Mouse (Mus musculus): ENCODE results near the gene D630023F18Rik. TPM values are rescaled to one million over a fixed set of nuclear protein-coding genes. Genes with fewer than 3 reads are reported as not detected.

The D630023F18Rik gene
- polyA plus RNA-seq, 1 experiment from 2014 or later = 0.80 TPM

- Histone ChIP-seq H3K4me1 (ENCODE audit: control insufficient read depth, insufficient read depth, low read length) (no peaks in the 10 kb centered on the region), H3K9me3 (ENCODE audit: control insufficient read depth, low read length) (no peaks in the 10 kb centered on the region), H3K9ac (replicated peaks; ENCODE audit: low read length) (no peak overlapping the region), H3K27ac (replicated peaks; ENCODE audit: low read depth, low read length) (no peak overlapping the region), H3K4me2 (ENCODE audit: low read length) (no peak overlapping the region), H3K27me3 (ENCODE audit: control insufficient read depth, insufficient read depth, low read length) (no peaks in the 10 kb centered on the region), H3K36me3 (ENCODE audit: control insufficient read depth, insufficient read depth, low read length) (no peaks in the 10 kb centered on the region), H3K4me3 (replicated peaks; ENCODE audit: low read depth, low read length) (no peak overlapping the region)
- WGBS = 82% methylated on average over 8 of the region's 8 CpGs
- ATAC-seq (ENCODE audit: low FRiP score, low TSS enrichment) (no peak), DNase-seq (no peak)
Measured at GRCm38 (mm10) chr1:65118150-65118913, 4.7 kb downstream of the D630023F18Rik start.

- H3K27me3 ChIP-seq (ENCODE audit: control insufficient read depth, insufficient read depth, low read length) = no peaks in the 10 kb centered on the region
- H3K9ac ChIP-seq (replicated peaks; ENCODE audit: low read length) = no peak overlapping the region
- ATAC-seq (ENCODE audit: low FRiP score, low TSS enrichment) = no peak
- no peak overlapping the region for H3K4me2 ChIP-seq (ENCODE audit: low read length)
- no peaks in the 10 kb centered on the region for H3K9me3 ChIP-seq (ENCODE audit: control insufficient read depth, low read length)
- H3K4me3 ChIP-seq (replicated peaks; ENCODE audit: low read depth, low read length) = no peak overlapping the region
- DNase-seq = no peak
- H3K27ac ChIP-seq (replicated peaks; ENCODE audit: low read depth, low read length) = no peak overlapping the region
- WGBS = 96% methylated on average over 5 of the region's 5 CpGs
- no peaks in the 10 kb centered on the region for H3K4me1 ChIP-seq (ENCODE audit: control insufficient read depth, insufficient read depth, low read length)
- no peaks in the 10 kb centered on the region for H3K36me3 ChIP-seq (ENCODE audit: control insufficient read depth, insufficient read depth, low read length)
Measured at GRCm38 (mm10) chr1:65113536-65114172, 9.4 kb downstream of the D630023F18Rik start.

- no peak overlapping the region for H3K9ac ChIP-seq (replicated peaks; ENCODE audit: low read length)
- no peak overlapping the region for H3K4me3 ChIP-seq (replicated peaks; ENCODE audit: low read depth, low read length)
- no peaks in the 10 kb centered on the region for H3K36me3 ChIP-seq (ENCODE audit: control insufficient read depth, insufficient read depth, low read length)
- no peak overlapping the region for H3K27ac ChIP-seq (replicated peaks; ENCODE audit: low read depth, low read length)
- H3K4me1 ChIP-seq (ENCODE audit: control insufficient read depth, insufficient read depth, low read length) = no peaks in the 10 kb centered on the region
- no peaks in the 10 kb centered on the region for H3K9me3 ChIP-seq (ENCODE audit: control insufficient read depth, low read length)
- H3K27me3 ChIP-seq (ENCODE audit: control insufficient read depth, insufficient read depth, low read length) = no peaks in the 10 kb centered on the region
- ATAC-seq (ENCODE audit: low FRiP score, low TSS enrichment) = no peak
- 52% methylated on average over 14 of the region's 14 CpGs for WGBS
- no peak for DNase-seq
- H3K4me2 ChIP-seq (ENCODE audit: low read length) = peak overlapping the region; percentile 18
Measured at GRCm38 (mm10) chr1:65112807-65113196, 10.2 kb downstream of the D630023F18Rik start.

GRCm38 (mm10) chr1:65112031-65112806 is 10.8 kb downstream of the D630023F18Rik start:
- H3K27me3 ChIP-seq (ENCODE audit: control insufficient read depth, insufficient read depth, low read length) = no peaks in the 10 kb centered on the region
- H3K9ac ChIP-seq (replicated peaks; ENCODE audit: low read length) = no peak overlapping the region
- DNase-seq = peak; percentile 94
- peak; percentile 66 for ATAC-seq (ENCODE audit: low FRiP score, low TSS enrichment)
- H3K27ac ChIP-seq (replicated peaks; ENCODE audit: low read depth, low read length) = no peak overlapping the region
- 13% methylated on average over 8 of the region's 8 CpGs for WGBS
- no peaks in the 10 kb centered on the region for H3K9me3 ChIP-seq (ENCODE audit: control insufficient read depth, low read length)
- no peak overlapping the region for H3K4me3 ChIP-seq (replicated peaks; ENCODE audit: low read depth, low read length)
- H3K4me2 ChIP-seq (ENCODE audit: low read length) = peak overlapping the region; percentile 18
- no peaks in the 10 kb centered on the region for H3K36me3 ChIP-seq (ENCODE audit: control insufficient read depth, insufficient read depth, low read length)
- H3K4me1 ChIP-seq (ENCODE audit: control insufficient read depth, insufficient read depth, low read length) = no peaks in the 10 kb centered on the region

GRCm38 (mm10) chr1:65109756-65110435 is 13.1 kb downstream of the D630023F18Rik start:
- Histone ChIP-seq H3K4me1 (ENCODE audit: control insufficient read depth, insufficient read depth, low read length) (no peaks in the 10 kb centered on the region), H3K27me3 (ENCODE audit: control insufficient read depth, insufficient read depth, low read length) (no peaks in the 10 kb centered on the region), H3K9ac (replicated peaks; ENCODE audit: low read length) (no peak overlapping the region), H3K4me3 (replicated peaks; ENCODE audit: low read depth, low read length) (no peak overlapping the region), H3K4me2 (ENCODE audit: low read length) (no peak overlapping the region), H3K9me3 (ENCODE audit: control insufficient read depth, low read length) (no peaks in the 10 kb centered on the region), H3K27ac (replicated peaks; ENCODE audit: low read depth, low read length) (no peak overlapping the region), H3K36me3 (ENCODE audit: control insufficient read depth, insufficient read depth, low read length) (no peaks in the 10 kb centered on the region)
- DNase-seq = no peak
- WGBS = 81% methylated on average over 25 of the region's 25 CpGs
- no peak for ATAC-seq (ENCODE audit: low FRiP score, low TSS enrichment)

GRCm38 (mm10) chr1:65109196-65109595 is 13.8 kb downstream of the D630023F18Rik start:
- Histone ChIP-seq H3K27ac (replicated peaks; ENCODE audit: low read depth, low read length) (no peak overlapping the region), H3K9ac (replicated peaks; ENCODE audit: low read length) (no peak overlapping the region)
- 92% methylated on average over 8 of the region's 8 CpGs for WGBS

GRCm38 (mm10) chr1:65107654-65108279 is 15.2 kb downstream of the D630023F18Rik start:
- no peak overlapping the region for H3K9ac ChIP-seq (replicated peaks; ENCODE audit: low read length)
- DNase-seq (no peak), ATAC-seq (ENCODE audit: low FRiP score, low TSS enrichment) (no peak)
- no peaks in the 10 kb centered on the region for H3K4me1 ChIP-seq (ENCODE audit: control insufficient read depth, insufficient read depth, low read length)
- no peaks in the 10 kb centered on the region for H3K27me3 ChIP-seq (ENCODE audit: control insufficient read depth, insufficient read depth, low read length)
- no peaks in the 10 kb centered on the region for H3K9me3 ChIP-seq (ENCODE audit: control insufficient read depth, low read length)
- whole genome bisulfite sequencing = 90% methylated on average over 10 of the region's 10 CpGs
- no peaks in the 10 kb centered on the region for H3K36me3 ChIP-seq (ENCODE audit: control insufficient read depth, insufficient read depth, low read length)
- H3K27ac ChIP-seq (replicated peaks; ENCODE audit: low read depth, low read length) = no peak overlapping the region
- H3K4me3 ChIP-seq (replicated peaks; ENCODE audit: low read depth, low read length) = no peak overlapping the region
- H3K4me2 ChIP-seq (ENCODE audit: low read length) = no peak overlapping the region

More at GRCm38 (mm10) chr1:65109196-65109595, 13.8 kb downstream of the D630023F18Rik start:
- H3K4me2 ChIP-seq (ENCODE audit: low read length) = no peak overlapping the region
- H3K9me3 ChIP-seq (ENCODE audit: control insufficient read depth, low read length) = no peaks in the 10 kb centered on the region
- no peaks in the 10 kb centered on the region for H3K4me1 ChIP-seq (ENCODE audit: control insufficient read depth, insufficient read depth, low read length)
- no peak for DNase-seq
- no peaks in the 10 kb centered on the region for H3K27me3 ChIP-seq (ENCODE audit: control insufficient read depth, insufficient read depth, low read length)
- no peak for ATAC-seq (ENCODE audit: low FRiP score, low TSS enrichment)
- no peaks in the 10 kb centered on the region for H3K36me3 ChIP-seq (ENCODE audit: control insufficient read depth, insufficient read depth, low read length)
- no peak overlapping the region for H3K4me3 ChIP-seq (replicated peaks; ENCODE audit: low read depth, low read length)

GRCm38 (mm10) chr1:65103273-65103672 is 19.7 kb downstream of the D630023F18Rik start, which contains the start of gene Cryga:
Gene Cryga (minus strand): TSS chr1:65103373.
- DNase-seq (no peak), ATAC-seq (ENCODE audit: low FRiP score, low TSS enrichment) (no peak)
- no peak within 1 kb of the TSS for H3K27ac ChIP-seq (replicated peaks; ENCODE audit: low read depth, low read length)
- H3K27me3 ChIP-seq (ENCODE audit: control insufficient read depth, insufficient read depth, low read length) = no peaks in the 10 kb centered on the region
- no peak within 1 kb of the TSS for H3K9ac ChIP-seq (replicated peaks; ENCODE audit: low read length)
- no peaks in the 10 kb centered on the region for H3K36me3 ChIP-seq (ENCODE audit: control insufficient read depth, insufficient read depth, low read length)
- no peak within 1 kb of the TSS for H3K4me3 ChIP-seq (replicated peaks; ENCODE audit: low read depth, low read length)
- H3K4me1 ChIP-seq (ENCODE audit: control insufficient read depth, insufficient read depth, low read length) = no peaks in the 10 kb centered on the region
- 86% methylated on average over 11 of the region's 11 CpGs for WGBS
- H3K9me3 ChIP-seq (ENCODE audit: control insufficient read depth, low read length) = no peaks in the 10 kb centered on the region
- no peak within 1 kb of the TSS for H3K4me2 ChIP-seq (ENCODE audit: low read length)

Measured in midbrain, embryonic 14.5 days (tissue).